Mouse (Mus musculus): ENCODE measurements around the gene Olfr905.

DNA sequence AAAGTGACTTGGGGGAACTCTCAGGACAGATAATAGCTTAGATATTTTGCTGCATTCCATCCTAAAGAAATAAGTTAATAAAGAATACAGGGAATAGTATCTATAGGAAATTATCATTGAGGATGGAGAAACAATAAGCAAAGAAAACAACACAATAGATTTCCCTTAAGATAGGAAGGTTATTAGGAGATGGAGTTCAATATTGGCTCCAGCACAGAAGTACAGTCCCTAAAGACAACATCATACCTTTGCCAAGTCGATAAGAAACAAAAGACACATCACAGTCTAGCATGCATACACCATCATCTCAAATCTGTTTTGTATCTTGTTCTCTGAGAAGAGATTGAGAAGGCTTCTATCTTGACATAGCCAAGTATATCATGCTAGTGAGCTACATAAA lies 50.4 kb downstream of the Olfr905 start, which contains the start of gene Olfr911-ps1:
- TF ChIP-seq CTCF (conservative IDR thresholded peaks at IDR 0.05; ENCODE audit: low read length) (no peak), NANOG (IDR thresholded peaks at IDR 0.05; ENCODE audit: borderline replicate concordance, low read length) (no peak)
